Mouse (Mus musculus): ENCODE measurements at regions not wholly inside any gene's neighbourhood (a gene's known extent, or its start where the extent isn't known, plus 50 kb on each side); places are given as distances from the start of the nearest gene placed in this dataset.

GRCm38 (mm10) chr3:64898610-64899009 lies 54.0 kb upstream of the Vmn2r7 start:
- DNase-seq (ENCODE audit: low spot score) = no peak

GRCm38 (mm10) chr3:64901317-64901892 lies 56.8 kb upstream of the Vmn2r7 start:
- no peak for DNase-seq (ENCODE audit: low spot score)

- DNase-seq (ENCODE audit: low spot score) = no peak
Measured at GRCm38 (mm10) chr3:64949307-64949706, 104.7 kb upstream of the Vmn2r7 start.

GRCm38 (mm10) chr3:64964667-64965415 lies 120.3 kb upstream of the Vmn2r7 start:
- no peak for DNase-seq (ENCODE audit: low spot score)

- DNase-seq (ENCODE audit: low spot score) = no peak
Measured at GRCm38 (mm10) chr3:64965416-64965980, 120.9 kb upstream of the Vmn2r7 start.

GRCm38 (mm10) chr3:64968275-64968674 lies 123.7 kb upstream of the Vmn2r7 start:
- no peak for DNase-seq (ENCODE audit: low spot score)

- DNase-seq (ENCODE audit: low spot score) = no peak
Measured at GRCm38 (mm10) chr3:64984369-64984768, 124.8 kb upstream of the Kcnab1 start.

- DNase-seq (ENCODE audit: low spot score) = peak; percentile 13
Measured at GRCm38 (mm10) chr3:64987665-64988064, 121.5 kb upstream of the Kcnab1 start.

- no peak for DNase-seq (ENCODE audit: low spot score)
Measured at GRCm38 (mm10) chr3:64996451-64996850, 112.7 kb upstream of the Kcnab1 start.

- DNase-seq (ENCODE audit: low spot score) = no peak
Measured at GRCm38 (mm10) chr3:64997552-64997951, 111.6 kb upstream of the Kcnab1 start.

- no peak for DNase-seq (ENCODE audit: low spot score)
Measured at GRCm38 (mm10) chr3:65001131-65001530, 108.1 kb upstream of the Kcnab1 start.

GRCm38 (mm10) chr3:65002578-65002977 lies 106.6 kb upstream of the Kcnab1 start:
- no peak for DNase-seq (ENCODE audit: low spot score)

GRCm38 (mm10) chr3:65006127-65006526 lies 103.1 kb upstream of the Kcnab1 start:
- DNase-seq (ENCODE audit: low spot score) = no peak

GRCm38 (mm10) chr3:65006565-65006964 lies 102.6 kb upstream of the Kcnab1 start:
- no peak for DNase-seq (ENCODE audit: low spot score)

- no peak for DNase-seq (ENCODE audit: low spot score)
Measured at GRCm38 (mm10) chr3:65023876-65024275, 85.3 kb upstream of the Kcnab1 start.

GRCm38 (mm10) chr3:65037626-65038025 lies 71.6 kb upstream of the Kcnab1 start:
- DNase-seq (ENCODE audit: low spot score) = no peak

GRCm38 (mm10) chr3:65047879-65048278 lies 61.3 kb upstream of the Kcnab1 start:
- DNase-seq (ENCODE audit: low spot score) = no peak

GRCm38 (mm10) chr3:65055401-65055800 lies 53.8 kb upstream of the Kcnab1 start:
- DNase-seq (ENCODE audit: low spot score) = no peak
